Mouse (Mus musculus): ENCODE measurements around the gene Pacrg. TPM values are rescaled to one million over a fixed set of nuclear protein-coding genes. Genes with fewer than 3 reads are reported as not detected.

Gene Pacrg
- total and polyA plus RNA-seq, 3 experiments = not detected

DNA sequence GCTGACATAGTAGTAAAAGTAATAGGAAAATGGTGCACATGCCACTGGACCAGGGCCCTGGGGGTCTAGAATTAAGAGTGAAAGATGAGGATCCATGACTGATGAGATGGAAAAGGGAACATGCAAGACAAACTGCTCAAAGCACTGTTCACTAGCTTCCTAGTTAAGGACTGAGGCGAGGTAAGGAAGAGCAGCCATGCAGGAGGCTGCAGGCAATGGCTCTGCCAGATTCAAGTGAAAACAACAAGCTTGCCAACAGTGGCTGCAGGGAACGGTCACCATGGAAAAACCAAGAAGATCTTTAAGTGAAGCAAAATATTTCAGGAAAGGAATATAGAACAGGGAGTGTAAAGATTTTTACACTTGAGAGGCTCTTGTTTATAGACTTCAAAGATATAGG, 31.5 kb downstream of the Pacrg start:
- no peaks in the 10 kb centered on the region for H3K27me3 ChIP-seq (replicated peaks)
- H3K79me2 ChIP-seq (replicated peaks; ENCODE audit: control insufficient read depth, extremely low read depth, insufficient read depth, poor library complexity, severe bottlenecking) = no peaks in the 10 kb centered on the region
- in situ Hi-C loops (cut with MboI; ENCODE audit: low pct_ligation_motif_present, low pct_unique_long_range_greater_than_20kb, low sequenced_read_pairs) = no loop called here
- H3K27ac ChIP-seq (ENCODE audit: insufficient read depth, low read depth) = no peak overlapping the region
- no peaks in the 10 kb centered on the region for H3K36me3 ChIP-seq (replicated peaks in 1 of 2; ENCODE audit: control insufficient read depth in 1 of 2, insufficient read depth in 1 of 2, low read length in 1 of 2)
- TF ChIP-seq UBTF (IDR thresholded peaks at IDR 0.05; ENCODE audit: low read depth, low read length) = no peak
- no peak for TF ChIP-seq ZMIZ1 (IDR thresholded peaks at IDR 0.05; ENCODE audit: low read depth, low read length)
- no peak for TF ChIP-seq CTCF (conservative IDR thresholded peaks at IDR 0.05 in 1 of 2, IDR thresholded peaks at IDR 0.05 in 1 of 2; ENCODE audit: low read depth in 2 of 2, low read length in 2 of 2)
- TF ChIP-seq HCFC1 (IDR thresholded peaks at IDR 0.05; ENCODE audit: low read depth, low read length) = no peak
- no peak for TF ChIP-seq KAT2A (IDR thresholded peaks at IDR 0.05; ENCODE audit: insufficient replicate concordance, low read length)
- TF ChIP-seq RCOR1 (conservative IDR thresholded peaks at IDR 0.05; ENCODE audit: low read depth, low read length) = no peak
- no peak for TF ChIP-seq ELF1 (IDR thresholded peaks at IDR 0.05; ENCODE audit: low read depth, low read length)
- no peak for TF ChIP-seq MXI1 (IDR thresholded peaks at IDR 0.05; ENCODE audit: low read depth, low read length)
- TF ChIP-seq POLR2AphosphoS2 (IDR thresholded peaks at IDR 0.05; ENCODE audit: low read depth, low read length) = no peak
- TF ChIP-seq SIN3A (IDR thresholded peaks at IDR 0.05; ENCODE audit: low read length) = no peak
- no peak for TF ChIP-seq RAD21 (IDR thresholded peaks at IDR 0.05; ENCODE audit: low read depth, low read length)
- no peak for TF ChIP-seq USF2 (conservative IDR thresholded peaks at IDR 0.05; ENCODE audit: low read depth, low read length)
- no peak for TF ChIP-seq ETS1 (conservative IDR thresholded peaks at IDR 0.05; ENCODE audit: low read depth, low read length)
- DNase-seq (ENCODE audit: extremely low read depth) = no peak
- no peak overlapping the region for H3K4me2 ChIP-seq (ENCODE audit: insufficient read depth, low read depth, poor library complexity, severe bottlenecking)
- no peak overlapping the region for H3K4me3 ChIP-seq (replicated peaks in 1 of 3; ENCODE audit: low read depth in 2 of 3, low read length in 2 of 3, poor library complexity in 1 of 3)
- H3K9me3 ChIP-seq (replicated peaks; ENCODE audit: low read length) = no peaks in the 10 kb centered on the region
- no peak overlapping the region for H3K9ac ChIP-seq (ENCODE audit: insufficient read depth, low read depth)
- no peaks in the 10 kb centered on the region for H3K4me1 ChIP-seq (ENCODE audit: control insufficient read depth in 1 of 2, insufficient read depth in 2 of 2)
- dilution Hi-C loops (cut with MboI; ENCODE audit: extremely low pct_ligation_motif_present, extremely low pct_unique_long_range_greater_than_20kb, low sequenced_read_pairs) = no loop called here

DNA sequence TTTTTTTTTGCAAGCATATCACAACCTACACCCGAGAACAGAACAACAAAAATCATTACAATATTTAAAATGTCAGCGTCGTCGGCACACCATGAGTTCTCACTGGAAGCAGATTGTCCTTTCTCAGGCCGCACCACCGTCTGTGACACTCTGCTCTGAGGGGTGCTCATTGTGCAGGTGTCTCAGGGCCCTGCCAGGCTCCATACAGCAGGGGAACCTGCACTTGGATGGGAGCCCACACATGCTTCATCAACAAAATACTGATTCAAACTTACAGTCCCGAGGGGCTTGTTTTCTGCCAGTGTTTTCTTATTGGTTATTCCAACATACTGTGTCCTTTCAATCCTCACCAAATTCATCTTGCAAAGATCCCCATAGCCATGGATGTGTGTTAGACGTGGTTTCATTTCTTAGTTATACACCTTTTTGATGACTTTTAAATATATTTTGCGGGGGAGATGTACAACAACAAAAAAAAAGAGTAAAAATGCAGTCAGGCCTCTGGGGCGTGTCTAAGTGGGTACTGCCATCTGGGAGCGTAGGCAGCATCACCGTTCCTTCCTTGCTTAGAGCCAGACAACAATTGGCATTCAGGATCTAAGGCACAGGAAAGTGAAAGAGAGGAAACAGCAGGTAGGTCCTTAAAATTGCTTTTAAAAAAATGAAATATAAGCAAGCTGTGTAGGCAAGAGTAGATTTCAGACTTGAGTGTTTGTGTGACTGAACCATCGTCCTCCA, 32.7 kb downstream of the Pacrg start:
- Histone ChIP-seq H3K27ac (ENCODE audit: insufficient read depth, low read depth) (no peak overlapping the region), H3K79me2 (replicated peaks; ENCODE audit: control insufficient read depth, extremely low read depth, insufficient read depth, poor library complexity, severe bottlenecking) (no peaks in the 10 kb centered on the region), H3K9me3 (replicated peaks; ENCODE audit: low read length) (no peaks in the 10 kb centered on the region), H3K4me1 (ENCODE audit: control insufficient read depth in 1 of 2, insufficient read depth in 2 of 2) (no peaks in the 10 kb centered on the region), H3K27me3 (replicated peaks) (no peaks in the 10 kb centered on the region), H3K36me3 (replicated peaks in 1 of 2; ENCODE audit: control insufficient read depth in 1 of 2, insufficient read depth in 1 of 2, low read length in 1 of 2) (no peaks in the 10 kb centered on the region), H3K9ac (ENCODE audit: insufficient read depth, low read depth) (no peak overlapping the region), H3K4me3 (replicated peaks in 1 of 3; ENCODE audit: low read depth in 2 of 3, low read length in 2 of 3, poor library complexity in 1 of 3) (no peak overlapping the region), H3K4me2 (ENCODE audit: insufficient read depth, low read depth, poor library complexity, severe bottlenecking) (no peak overlapping the region)
- no peak for DNase-seq (ENCODE audit: extremely low read depth)
- in situ Hi-C loops (cut with MboI; ENCODE audit: low pct_ligation_motif_present, low pct_unique_long_range_greater_than_20kb, low sequenced_read_pairs) = no loop called here
- TF ChIP-seq IRF4 (IDR thresholded peaks at IDR 0.05; ENCODE audit: low read depth, low read length) (no peak), MXI1 (IDR thresholded peaks at IDR 0.05; ENCODE audit: low read depth, low read length) (no peak), PAX5 (IDR thresholded peaks at IDR 0.05; ENCODE audit: low read length) (no peak), CTCF (conservative IDR thresholded peaks at IDR 0.05 in 1 of 2, IDR thresholded peaks at IDR 0.05 in 1 of 2; ENCODE audit: low read depth in 2 of 2, low read length in 2 of 2) (no peak), CHD1 (IDR thresholded peaks at IDR 0.05; ENCODE audit: low read depth, low read length) (no peak), POLR2AphosphoS2 (IDR thresholded peaks at IDR 0.05; ENCODE audit: low read depth, low read length) (no peak), NRF1 (IDR thresholded peaks at IDR 0.05; ENCODE audit: low read depth, low read length) (no peak), UBTF (IDR thresholded peaks at IDR 0.05; ENCODE audit: low read depth, low read length) (no peak), TBP (conservative IDR thresholded peaks at IDR 0.05; ENCODE audit: low read depth, low read length) (no peak)
- dilution Hi-C loops (cut with MboI; ENCODE audit: extremely low pct_ligation_motif_present, extremely low pct_unique_long_range_greater_than_20kb, low sequenced_read_pairs) = no loop called here
